Mouse (Mus musculus) embryonic fibroblast, embryonic 13.5 days (primary cell): ENCODE data around the gene Wdr12.

Experiments
- CTCF ChIP-seq: IDR thresholded peaks from 2 replicates; pipeline ENCODE4 v1.5.1; 2011; ENCODE audit warnings: mild to moderate bottlenecking, control low read depth, low read length, moderate library complexity, borderline replicate concordance; ENCODE audit not compliant: insufficient read depth
- POLR2A ChIP-seq: IDR thresholded peaks from 2 replicates; pipeline ENCODE4 v1.6.1; 2011; ENCODE audit warnings: low read depth, mild to moderate bottlenecking, control low read depth, low read length, moderate library complexity

- no peak for TF ChIP-seq CTCF
- TF ChIP-seq POLR2A = no peak
Measured at GRCm38 (mm10) chr1:60076411-60076810, 22.0 kb downstream of the Wdr12 start.
